Mouse (Mus musculus) G1E (cell line): ENCODE data around the gene Tmem52b.

Source experiments
- CTCF ChIP-seq: IDR thresholded peaks from 2 replicates; pipeline ENCODE4 v1.5.1; 2012; ENCODE audit warnings: low read depth, low read length, inconsistent platforms, mixed read lengths
- GATA1 ChIP-seq: IDR thresholded peaks from 2 replicates; pipeline ENCODE4 v1.6.1; 2012; ENCODE audit warnings: borderline replicate concordance, low read length, inconsistent platforms, mixed read lengths
- GATA2 ChIP-seq: IDR thresholded peaks from 2 replicates; pipeline ENCODE4 v1.6.1; 2012; ENCODE audit warnings: low read depth, low read length, inconsistent platforms, borderline replicate concordance
- POLR2AphosphoS5 ChIP-seq: IDR thresholded peaks from 2 replicates; pipeline ENCODE4 v1.6.1; 2012; ENCODE audit warnings: low read depth, low read length, inconsistent platforms; ENCODE audit not compliant: insufficient replicate concordance
- TAL1 ChIP-seq: conservative IDR thresholded peaks from 2 replicates; pipeline ENCODE4 v1.6.1; 2012; ENCODE audit warnings: low read depth, low read length, inconsistent platforms, mixed read lengths

DNA sequence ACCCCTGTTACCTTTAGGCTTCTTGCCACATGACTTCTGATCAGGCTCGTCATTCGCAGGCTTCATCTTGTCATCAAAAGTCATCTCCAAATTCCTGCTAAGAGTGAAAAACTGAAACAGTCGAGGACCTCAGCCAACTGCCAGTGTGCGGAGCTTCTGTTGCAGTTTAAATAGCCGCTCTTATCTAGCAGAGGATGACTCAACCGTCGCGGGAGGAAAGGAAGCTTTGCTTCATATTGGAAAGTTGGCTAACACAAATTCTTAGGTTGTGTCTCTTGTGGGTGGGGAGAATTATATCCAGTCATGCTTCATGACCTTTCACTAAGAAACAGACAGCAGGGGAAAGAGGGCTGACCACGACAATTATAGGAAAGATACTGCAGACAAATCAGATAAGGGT, 5.3 kb upstream of the Tmem52b start, which contains the start of gene Olr1:
- TF ChIP-seq CTCF (no peak), GATA1 (no peak), TAL1 (no peak), POLR2AphosphoS5 (no peak), GATA2 (no peak)
